Mouse (Mus musculus): ENCODE results near the gene Cdc14b.

Cdc14b gene
- long read RNA-seq, experiment 1, partial matches to known transcripts, result 2 of 10 reads
- long read RNA-seq, experiment 1, other reads (novel, unspliced or antisense), result 7 of 10 reads
- long read RNA-seq, experiment 2, full-length matches to known transcripts, result 3 of 13 reads
- long read RNA-seq, experiment 2, partial matches to known transcripts, result 1 of 13 reads
- long read RNA-seq, experiment 2, other reads (novel, unspliced or antisense), result 9 of 13 reads

GRCm38 (mm10) chr13:64274879-64275753, at the start of gene Cdc14b:
Gene Cdc14b, minus strand, starts transcription at chr13:64275290.
- intact Hi-C loops (cut with DNase I), result no loop called here

DNA sequence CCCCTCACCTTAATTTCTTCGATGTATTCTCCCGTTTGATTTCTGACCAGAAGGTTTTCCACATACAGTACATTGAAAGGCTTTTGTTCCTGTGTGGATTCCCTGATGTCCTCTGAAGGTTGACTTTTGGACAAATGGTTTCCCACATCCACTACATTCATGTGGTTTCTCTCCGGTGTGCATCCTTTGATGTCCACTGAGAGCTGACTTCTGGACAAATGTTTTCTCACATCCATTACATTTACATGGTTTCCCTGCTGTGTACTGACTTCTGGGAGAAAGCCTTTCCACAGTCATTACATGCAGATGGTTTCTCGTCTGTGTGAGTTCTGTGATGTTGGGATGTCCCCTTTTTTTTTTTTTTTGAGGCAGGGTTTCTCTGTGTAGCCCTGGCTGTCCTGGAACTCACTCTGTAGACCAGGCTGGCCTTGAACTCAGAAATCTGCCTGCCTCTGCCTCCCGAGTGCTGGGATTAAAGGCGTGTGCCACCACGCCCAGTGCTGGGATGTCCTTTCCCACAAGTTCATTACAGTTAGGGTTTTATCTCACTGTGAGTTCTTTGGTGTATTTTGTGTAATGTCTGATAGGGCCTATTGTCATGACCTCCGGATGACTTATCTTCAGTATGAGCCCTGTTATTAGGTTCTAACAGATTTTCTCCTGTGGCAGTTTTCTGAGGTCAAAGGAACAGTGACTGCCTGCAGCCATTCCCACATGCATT, 47.6 kb upstream of the Cdc14b start:
- intact Hi-C loops (cut with DNase I), result no loop called here

DNA sequence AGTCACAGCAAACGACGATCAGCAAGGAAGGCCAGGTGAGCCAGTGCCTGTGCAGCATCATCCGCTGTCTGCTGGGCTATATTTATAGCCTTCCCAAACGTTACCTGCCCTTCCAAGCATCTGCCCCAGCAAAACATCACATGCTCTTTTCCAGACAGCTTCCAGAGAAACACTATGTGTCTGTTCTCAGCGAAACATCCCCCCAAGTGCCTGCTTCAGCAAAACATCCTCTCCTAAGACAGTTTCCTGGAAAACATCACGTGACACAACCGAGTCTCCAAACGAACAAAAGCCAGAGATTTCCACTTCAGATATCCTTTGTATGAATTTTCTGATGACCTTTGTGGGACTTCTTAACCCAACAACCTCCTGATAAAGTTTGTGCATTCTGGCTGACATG, 45.2 kb upstream of the Cdc14b start:
- intact Hi-C loops (cut with DNase I), result no loop called here

GRCm38 (mm10) chr13:64319782-64320181, 44.7 kb upstream of the Cdc14b start:
- intact Hi-C loops (cut with DNase I), result loop anchor here (10.0 kb wide), 1 partner anchor 255 kb away; no protein-coding TSS in a partner anchor

GRCm38 (mm10) chr13:64318355-64318754, 43.3 kb upstream of the Cdc14b start:
- intact Hi-C loops (cut with DNase I), result loop anchor here (10.0 kb wide), 1 partner anchor 256 kb away; no protein-coding TSS in a partner anchor

DNA sequence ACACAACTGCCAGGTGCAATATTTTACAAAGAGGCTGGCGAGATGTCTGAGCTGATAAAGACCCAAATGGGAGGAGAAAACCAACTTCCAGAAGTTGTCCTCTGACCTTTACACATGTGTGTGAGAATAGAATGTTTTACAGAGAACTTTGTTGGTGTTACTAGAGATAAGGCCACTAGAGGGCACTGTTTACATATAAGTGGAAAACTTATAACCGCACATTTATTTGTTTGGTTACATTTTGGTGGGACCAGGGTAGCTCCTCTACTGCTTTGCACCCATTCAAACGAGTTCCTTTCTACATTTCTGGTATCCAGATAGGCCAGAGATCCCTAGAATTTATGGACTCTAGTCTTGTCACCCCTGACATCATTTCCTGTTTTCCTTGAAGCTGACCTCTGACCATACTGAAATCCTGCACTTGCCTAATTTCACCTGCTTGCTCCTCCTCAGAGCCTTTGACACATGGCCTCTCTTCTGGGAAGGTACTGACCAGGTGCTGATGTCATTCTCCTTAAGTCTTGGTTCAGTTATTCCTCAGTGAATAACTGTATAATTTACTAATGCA, 40.5 kb upstream of the Cdc14b start:
- intact Hi-C loops (cut with DNase I), result loop anchor here (1.0 to 10.0 kb wide), 3 partner anchors 49 to 259 kb away; no protein-coding TSS in a partner anchor

- intact Hi-C loops (cut with DNase I), result loop anchor here (2.0 to 10.0 kb wide), 2 partner anchors 125 to 261 kb away; no protein-coding TSS in a partner anchor
Observed at GRCm38 (mm10) chr13:64314041-64314440, 39.0 kb upstream of the Cdc14b start.

- intact Hi-C loops (cut with DNase I), result loop anchor here (10.0 kb wide), 1 partner anchor 262 kb away; no protein-coding TSS in a partner anchor
Observed at GRCm38 (mm10) chr13:64312916-64313289, 37.8 kb upstream of the Cdc14b start.

- intact Hi-C loops (cut with DNase I), result loop anchor here (10.0 kb wide), 1 partner anchor 263 kb away; no protein-coding TSS in a partner anchor
Observed at GRCm38 (mm10) chr13:64312024-64312915, 37.2 kb upstream of the Cdc14b start, which contains the start of gene Aaed1. Gene Aaed1, minus strand, starts transcription at chr13:64312710.

- intact Hi-C loops (cut with DNase I), result loop anchor here (10.0 kb wide), 1 partner anchor 264 kb away; no protein-coding TSS in a partner anchor
Observed at GRCm38 (mm10) chr13:64311266-64311665, 36.2 kb upstream of the Cdc14b start.

DNA sequence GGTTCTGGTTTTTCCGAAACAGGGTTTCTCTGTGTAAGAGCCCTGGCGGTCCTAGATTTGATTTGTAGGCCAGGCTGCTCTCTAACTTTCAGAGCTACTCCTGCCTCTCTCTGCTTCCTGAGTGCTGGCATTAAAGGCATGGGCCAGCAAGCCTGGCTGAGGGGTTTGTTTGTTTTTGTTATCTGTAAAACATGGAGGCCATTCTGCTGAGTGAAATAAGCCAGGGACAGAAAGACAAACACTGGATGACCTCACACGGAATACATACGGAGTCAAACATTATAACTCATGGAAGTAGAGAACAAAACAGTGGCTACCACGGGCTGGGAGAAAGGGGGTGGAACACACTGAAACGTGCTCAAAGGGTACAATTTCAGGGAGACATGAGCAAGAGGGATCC, 35.5 kb upstream of the Cdc14b start:
- intact Hi-C loops (cut with DNase I), result loop anchor here (10.0 kb wide), 1 partner anchor 264 kb away; no protein-coding TSS in a partner anchor

DNA sequence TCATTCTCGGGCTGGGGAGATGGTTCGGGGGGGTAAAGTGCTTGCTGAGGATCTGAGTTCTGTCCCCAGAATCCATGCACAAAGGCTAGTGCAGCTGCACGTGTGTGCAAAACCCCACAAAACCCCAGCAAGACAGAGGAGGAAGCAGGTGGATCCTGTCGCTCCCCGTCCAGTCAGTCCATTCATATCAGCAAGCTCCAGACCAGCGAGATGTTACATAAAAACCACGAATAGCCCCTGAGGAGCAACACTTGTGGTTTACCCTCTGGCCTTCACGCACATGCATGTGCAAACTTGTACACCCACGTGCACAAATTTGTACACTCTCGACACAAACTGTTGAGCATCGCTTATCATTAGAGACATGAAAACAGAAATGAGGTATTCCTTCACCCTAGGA, 34.8 kb upstream of the Cdc14b start:
- intact Hi-C loops (cut with DNase I), result loop anchor here (5.0 to 10.0 kb wide), 2 partner anchors 128 to 265 kb away; no protein-coding TSS in a partner anchor

- intact Hi-C loops (cut with DNase I), result loop anchor here (5.0 kb wide), 1 partner anchor 127 kb away; no protein-coding TSS in a partner anchor
Observed at GRCm38 (mm10) chr13:64309036-64309435, 33.9 kb upstream of the Cdc14b start.

- intact Hi-C loops (cut with DNase I), result loop anchor here (5.0 kb wide), 1 partner anchor 125 kb away; no protein-coding TSS in a partner anchor
Observed at GRCm38 (mm10) chr13:64307508-64307907, 32.4 kb upstream of the Cdc14b start.

DNA sequence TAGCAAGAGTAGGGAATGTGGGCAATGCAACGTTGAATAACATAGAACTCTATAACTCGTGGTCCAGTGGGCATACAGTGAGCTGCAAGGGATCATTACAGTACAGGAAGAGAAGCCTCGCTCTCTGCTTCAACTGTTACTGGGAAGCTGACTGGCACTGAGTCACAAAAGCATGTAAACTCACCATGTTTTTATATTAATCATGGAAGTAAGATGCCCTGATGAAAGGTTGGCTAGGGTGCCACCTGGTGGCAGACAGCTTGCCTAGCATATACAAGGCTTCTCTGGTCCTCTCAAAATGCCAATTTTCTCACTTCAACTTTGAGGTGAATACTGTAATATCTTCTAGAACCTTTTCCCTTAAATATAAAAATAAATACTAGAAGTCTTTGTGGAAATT, 31.0 kb upstream of the Cdc14b start:
- intact Hi-C loops (cut with DNase I), result loop anchor here (1.0 to 5.0 kb wide), 2 partner anchors 57 to 124 kb away; no protein-coding TSS in a partner anchor

DNA sequence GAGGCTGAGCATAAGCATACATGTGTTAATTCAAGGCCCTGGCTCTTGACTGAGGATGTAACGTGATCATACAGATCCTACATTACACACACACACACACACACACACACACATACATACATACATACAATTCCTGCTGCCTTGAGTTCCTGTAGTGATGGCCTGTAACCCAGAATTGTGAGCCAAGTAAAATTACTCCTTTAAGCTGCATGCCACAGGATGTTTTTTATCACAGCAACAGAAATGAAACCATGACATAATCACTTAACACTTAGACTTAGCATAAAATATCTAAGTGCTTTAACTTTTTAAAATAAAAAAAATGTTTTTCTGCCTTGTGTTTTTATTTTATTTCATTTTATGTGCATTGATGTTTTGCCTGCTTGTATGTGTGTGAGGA, 24.0 kb upstream of the Cdc14b start:
- intact Hi-C loops (cut with DNase I), result no loop called here

- intact Hi-C loops (cut with DNase I), result no loop called here
Observed at GRCm38 (mm10) chr13:64286791-64287190, 11.7 kb upstream of the Cdc14b start.

DNA sequence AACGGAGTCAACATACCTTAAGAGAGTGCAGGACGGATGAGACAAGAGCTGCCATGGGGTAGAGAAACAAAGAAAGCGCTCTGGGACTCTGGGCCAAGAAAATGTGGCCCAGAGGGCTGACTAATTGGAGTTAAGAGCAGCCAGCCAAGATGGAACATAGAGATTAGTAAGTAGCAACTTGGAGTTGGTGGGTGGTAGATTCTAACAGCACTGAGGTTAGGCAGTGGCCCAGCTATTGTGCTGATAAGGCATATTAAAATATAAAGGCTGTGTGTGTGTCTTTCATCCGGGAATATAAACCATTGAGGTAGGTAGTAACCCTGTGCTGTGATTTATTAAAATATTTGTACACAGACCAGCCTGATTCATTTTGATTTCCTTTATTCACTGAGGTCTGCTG, 11.2 kb upstream of the Cdc14b start:
- intact Hi-C loops (cut with DNase I), result no loop called here

GRCm38 (mm10) chr13:64284676-64285075, 9.6 kb upstream of the Cdc14b start:
- intact Hi-C loops (cut with DNase I), result no loop called here

DNA sequence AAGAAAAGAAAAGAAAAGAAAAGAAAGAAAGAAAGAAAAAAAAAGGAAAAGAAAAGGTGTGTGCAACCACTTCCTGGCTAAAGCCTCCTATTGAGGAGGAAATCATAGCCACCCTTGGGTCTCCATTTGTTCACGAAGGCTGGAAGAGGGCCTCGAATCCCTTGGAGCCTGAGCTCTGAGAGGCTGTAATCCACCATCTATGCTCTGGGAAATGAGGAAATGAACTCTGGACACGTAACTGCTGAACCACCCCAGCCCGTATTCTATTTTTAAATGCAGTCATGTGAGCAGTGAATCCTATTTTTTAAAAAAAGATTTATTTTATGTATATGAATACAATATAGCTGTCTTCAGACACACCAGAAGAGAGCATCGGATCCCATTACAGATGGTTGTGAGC, 5.8 kb upstream of the Cdc14b start:
- intact Hi-C loops (cut with DNase I), result no loop called here

Data from adrenal gland (tissue).